Mouse (Mus musculus): Measurements from ENCODE around the gene Mbl2. TPM values are rescaled to one million over a fixed set of nuclear protein-coding genes. Genes with fewer than 3 reads are reported as not detected.
"Not testable (repeated sequence)": the region's sequence is repeated elsewhere in the genome, so short reads cannot be mapped to it uniquely, and the experiment has no call there.

Gene Mbl2
- total and polyA plus RNA-seq, 3 experiments: not detected

- H3K9ac ChIP-seq (ENCODE audit: control insufficient read depth, low read depth, low read length, poor library complexity, severe bottlenecking); H3K9me3 ChIP-seq (replicated peaks; ENCODE audit: insufficient read depth, low read length); DNase-seq (ENCODE audit: low read depth, low spot score); H3K27me3 ChIP-seq (ENCODE audit: control insufficient read depth in 1 of 2, insufficient read depth in 2 of 2, low read length in 2 of 2); H3K79me2 ChIP-seq (ENCODE audit: control insufficient read depth, insufficient read depth, low read length, poor library complexity); H3K27ac ChIP-seq (ENCODE audit: control insufficient read depth, low read depth, low read length); H3K4me3 ChIP-seq (ENCODE audit: control insufficient read depth in 1 of 2, insufficient read depth in 1 of 2, low read depth in 2 of 2, low read length in 2 of 2); H3K4me1 ChIP-seq (ENCODE audit: control insufficient read depth in 1 of 2, insufficient read depth in 2 of 2, low read length in 2 of 2); H3K36me3 ChIP-seq (ENCODE audit: control insufficient read depth in 1 of 2, insufficient read depth in 2 of 2, low read length in 2 of 2): not testable (repeated sequence)
These were observed 10.1 kb upstream of the Mbl2 start for GRCm38 (mm10) chr19:30222593-30222992.

GRCm38 (mm10) chr19:30229477-30229876 lies 3.3 kb upstream of the Mbl2 start:
- H3K4me1 ChIP-seq (ENCODE audit: control insufficient read depth in 1 of 2, insufficient read depth in 2 of 2, low read length in 2 of 2): no peaks in the 10 kb centered on the region
- no peaks in the 10 kb centered on the region for H3K27me3 ChIP-seq (ENCODE audit: control insufficient read depth in 1 of 2, insufficient read depth in 2 of 2, low read length in 2 of 2)
- DNase-seq (ENCODE audit: low read depth, low spot score): no peak
- H3K4me3 ChIP-seq (ENCODE audit: control insufficient read depth in 1 of 2, insufficient read depth in 1 of 2, low read depth in 2 of 2, low read length in 2 of 2): no peak overlapping the region
- H3K79me2 ChIP-seq (ENCODE audit: control insufficient read depth, insufficient read depth, low read length, poor library complexity): no peaks in the 10 kb centered on the region
- H3K9me3 ChIP-seq (replicated peaks; ENCODE audit: insufficient read depth, low read length): no peaks in the 10 kb centered on the region
- H3K27ac ChIP-seq (ENCODE audit: control insufficient read depth, low read depth, low read length): no peak overlapping the region
- no peaks in the 10 kb centered on the region for H3K36me3 ChIP-seq (ENCODE audit: control insufficient read depth in 1 of 2, insufficient read depth in 2 of 2, low read length in 2 of 2)
- no peak for TF ChIP-seq POLR2AphosphoS5 (IDR thresholded peaks at IDR 0.05; ENCODE audit: borderline replicate concordance, low read depth, low read length)
- no peak for TF ChIP-seq MEF2A (IDR thresholded peaks at IDR 0.05; ENCODE audit: extremely low read depth, insufficient replicate concordance, low read depth, low read length, poor library complexity, severe bottlenecking)
- H3K9ac ChIP-seq (ENCODE audit: control insufficient read depth, low read depth, low read length, poor library complexity, severe bottlenecking): no peak overlapping the region

GRCm38 (mm10) chr19:30234416-30234815 lies 1.7 kb downstream of the Mbl2 start:
- Histone ChIP-seq H3K9ac (ENCODE audit: control insufficient read depth, low read depth, low read length, poor library complexity, severe bottlenecking) (no peak overlapping the region), H3K27me3 (ENCODE audit: control insufficient read depth in 1 of 2, insufficient read depth in 2 of 2, low read length in 2 of 2) (no peaks in the 10 kb centered on the region), H3K36me3 (ENCODE audit: control insufficient read depth in 1 of 2, insufficient read depth in 2 of 2, low read length in 2 of 2) (no peaks in the 10 kb centered on the region), H3K4me3 (ENCODE audit: control insufficient read depth in 1 of 2, insufficient read depth in 1 of 2, low read depth in 2 of 2, low read length in 2 of 2) (no peak overlapping the region), H3K79me2 (ENCODE audit: control insufficient read depth, insufficient read depth, low read length, poor library complexity) (no peaks in the 10 kb centered on the region), H3K4me1 (ENCODE audit: control insufficient read depth in 1 of 2, insufficient read depth in 2 of 2, low read length in 2 of 2) (no peaks in the 10 kb centered on the region), H3K27ac (ENCODE audit: control insufficient read depth, low read depth, low read length) (no peak overlapping the region), H3K9me3 (replicated peaks; ENCODE audit: insufficient read depth, low read length) (no peaks in the 10 kb centered on the region)
- TF ChIP-seq JUND (IDR thresholded peaks at IDR 0.05; ENCODE audit: low read depth, low read length) (no peak), MAZ (IDR thresholded peaks at IDR 0.05; ENCODE audit: low read depth, low read length) (no peak), GATA1 (IDR thresholded peaks at IDR 0.05; ENCODE audit: low read depth, low read length) (no peak), POLR2AphosphoS2 (IDR thresholded peaks at IDR 0.05; ENCODE audit: low read length) (no peak), USF1 (IDR thresholded peaks at IDR 0.05; ENCODE audit: low read depth, low read length) (no peak), ZC3H11A (IDR thresholded peaks at IDR 0.05; ENCODE audit: low read depth, low read length) (no peak), TCF12 (IDR thresholded peaks at IDR 0.05; ENCODE audit: low read depth, low read length) (no peak), RAD21 (IDR thresholded peaks at IDR 0.05; ENCODE audit: low read depth, low read length) (no peak), BHLHE40 (IDR thresholded peaks at IDR 0.05; ENCODE audit: borderline replicate concordance, low read depth, low read length) (no peak), TAL1 (IDR thresholded peaks at IDR 0.05; ENCODE audit: low read length) (no peak), NELFE (IDR thresholded peaks at IDR 0.05; ENCODE audit: low read depth, low read length) (no peak), ZKSCAN1 (IDR thresholded peaks at IDR 0.05; ENCODE audit: low read depth, low read length) (no peak), CTCF (IDR thresholded peaks at IDR 0.05 in 2 of 3, conservative IDR thresholded peaks at IDR 0.05 in 1 of 3; ENCODE audit: control insufficient read depth in 1 of 3, insufficient read depth in 1 of 3, low read depth in 2 of 3, low read length in 3 of 3, poor library complexity in 1 of 3, severe bottlenecking in 1 of 3) (no peak), SMC3 (IDR thresholded peaks at IDR 0.05; ENCODE audit: low read depth, low read length) (no peak)
- no peak for DNase-seq (ENCODE audit: low read depth, low spot score)
